Mouse (Mus musculus): Measurements from ENCODE around the gene Dnhd1. TPM values are rescaled to one million over a fixed set of nuclear protein-coding genes. Genes with fewer than 3 reads are reported as not detected.

Gene Dnhd1
- polyA plus RNA-seq, 1 experiment from 2014 or later = 1.4 TPM

GRCm38 (mm10) chr7:105621053-105621452, 29.6 kb upstream of the Dnhd1 start:
- Histone ChIP-seq H3K36me3 (ENCODE audit: control insufficient read depth, insufficient read depth, low read length) (peaks cover 9% of the 10 kb centered on the region), H3K4me1 (ENCODE audit: control insufficient read depth, insufficient read depth, low read length) (no peaks in the 10 kb centered on the region), H3K9ac (ENCODE audit: low read length) (no peak overlapping the region), H3K4me2 (ENCODE audit: low read depth, low read length) (no peak overlapping the region), H3K4me3 (replicated peaks; ENCODE audit: low read length) (no peak overlapping the region), H3K9me3 (replicated peaks; ENCODE audit: control insufficient read depth, low read length) (no peaks in the 10 kb centered on the region), H3K27me3 (ENCODE audit: control insufficient read depth, insufficient read depth, low read length) (no peaks in the 10 kb centered on the region), H3K27ac (ENCODE audit: low read length) (no peak overlapping the region)
- 67% methylated on average over 4 of the region's 4 CpGs for WGBS
- no peak for ATAC-seq (ENCODE audit: insufficient read depth, low FRiP score)

- no peaks in the 10 kb centered on the region for H3K9me3 ChIP-seq (replicated peaks; ENCODE audit: control insufficient read depth, low read length)
- H3K4me1 ChIP-seq (ENCODE audit: control insufficient read depth, insufficient read depth, low read length) = no peaks in the 10 kb centered on the region
- WGBS = 71% methylated on average over 8 of the region's 8 CpGs
- H3K4me3 ChIP-seq (replicated peaks; ENCODE audit: low read length) = no peak overlapping the region
- no peaks in the 10 kb centered on the region for H3K27me3 ChIP-seq (ENCODE audit: control insufficient read depth, insufficient read depth, low read length)
- no peak overlapping the region for H3K4me2 ChIP-seq (ENCODE audit: low read depth, low read length)
- H3K27ac ChIP-seq (ENCODE audit: low read length) = no peak overlapping the region
- peaks cover 9% of the 10 kb centered on the region for H3K36me3 ChIP-seq (ENCODE audit: control insufficient read depth, insufficient read depth, low read length)
- no peak for ATAC-seq (ENCODE audit: insufficient read depth, low FRiP score)
- H3K9ac ChIP-seq (ENCODE audit: low read length) = no peak overlapping the region
These were observed 28.9 kb upstream of the Dnhd1 start for GRCm38 (mm10) chr7:105621646-105622292.

GRCm38 (mm10) chr7:105625397-105625796, 25.2 kb upstream of the Dnhd1 start:
- no peak for ATAC-seq (ENCODE audit: insufficient read depth, low FRiP score)
- H3K27me3 ChIP-seq (ENCODE audit: control insufficient read depth, insufficient read depth, low read length) = no peaks in the 10 kb centered on the region
- peaks cover 3% of the 10 kb centered on the region; the same call in 1 of the 2 replicates for H3K36me3 ChIP-seq (ENCODE audit: control insufficient read depth, insufficient read depth, low read length)
- 82% methylated on average over 6 of the region's 6 CpGs for WGBS
- no peak overlapping the region for H3K9ac ChIP-seq (ENCODE audit: low read length)
- peaks cover 4% of the 10 kb centered on the region; the same call in 1 of the 2 replicates for H3K4me1 ChIP-seq (ENCODE audit: control insufficient read depth, insufficient read depth, low read length)
- no peak overlapping the region for H3K27ac ChIP-seq (ENCODE audit: low read length)
- H3K9me3 ChIP-seq (replicated peaks; ENCODE audit: control insufficient read depth, low read length) = no peaks in the 10 kb centered on the region
- no peak overlapping the region for H3K4me3 ChIP-seq (replicated peaks; ENCODE audit: low read length)
- no peak overlapping the region for H3K4me2 ChIP-seq (ENCODE audit: low read depth, low read length)

GRCm38 (mm10) chr7:105628633-105629032, 22.0 kb upstream of the Dnhd1 start:
- 19% methylated on average over 3 of the region's 3 CpGs for WGBS
- Histone ChIP-seq H3K27ac (ENCODE audit: low read length) (peak overlapping the region; percentile 19; the same call in 1 of the 2 replicates), H3K4me1 (ENCODE audit: control insufficient read depth, insufficient read depth, low read length) (peaks cover 11% of the 10 kb centered on the region; the same call in 1 of the 2 replicates)

DNA sequence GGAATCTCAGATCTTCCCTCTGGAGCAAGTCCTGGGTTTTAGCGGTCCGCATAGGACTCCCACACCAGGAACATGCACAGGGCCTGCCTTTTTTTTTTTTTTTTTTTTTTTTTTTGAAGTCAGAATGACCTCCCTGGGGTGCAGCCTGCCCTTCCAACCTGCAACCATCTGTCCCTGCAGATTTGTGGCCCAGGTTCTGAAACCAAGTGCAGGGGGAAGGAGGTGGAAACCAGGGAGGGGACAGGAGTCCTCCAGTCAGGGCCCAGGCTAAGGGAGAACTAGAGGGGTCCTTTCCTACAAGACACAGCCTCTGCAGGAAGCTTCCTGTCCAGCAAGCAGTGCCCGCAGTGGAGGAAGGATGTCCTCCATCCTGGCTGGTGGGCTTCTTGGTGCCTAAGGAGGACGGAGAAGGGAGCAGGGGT, 18.1 kb upstream of the Dnhd1 start:
- H3K36me3 ChIP-seq (ENCODE audit: control insufficient read depth, insufficient read depth, low read length) = no peaks in the 10 kb centered on the region
- H3K9me3 ChIP-seq (replicated peaks; ENCODE audit: control insufficient read depth, low read length) = no peaks in the 10 kb centered on the region
- no peaks in the 10 kb centered on the region for H3K27me3 ChIP-seq (ENCODE audit: control insufficient read depth, insufficient read depth, low read length)
- H3K4me3 ChIP-seq (replicated peaks; ENCODE audit: low read length) = peak overlapping the region; percentile 82
- peak overlapping the region; percentile 65 for H3K4me2 ChIP-seq (ENCODE audit: low read depth, low read length)
- WGBS = 18% methylated on average over 4 of the region's 4 CpGs
- peaks cover 11% of the 10 kb centered on the region for H3K4me1 ChIP-seq (ENCODE audit: control insufficient read depth, insufficient read depth, low read length)
- H3K9ac ChIP-seq (ENCODE audit: low read length) = peak overlapping the region; percentile 89
- ATAC-seq (ENCODE audit: insufficient read depth, low FRiP score) = no peak
- H3K27ac ChIP-seq (ENCODE audit: low read length) = no peak overlapping the region

More at GRCm38 (mm10) chr7:105628633-105629032, 22.0 kb upstream of the Dnhd1 start:
- H3K4me3 ChIP-seq (replicated peaks; ENCODE audit: low read length) = no peak overlapping the region
- H3K9me3 ChIP-seq (replicated peaks; ENCODE audit: control insufficient read depth, low read length) = no peaks in the 10 kb centered on the region
- H3K27me3 ChIP-seq (ENCODE audit: control insufficient read depth, insufficient read depth, low read length) = no peaks in the 10 kb centered on the region
- no peak overlapping the region for H3K4me2 ChIP-seq (ENCODE audit: low read depth, low read length)
- peak; percentile 50; the same call in 1 of the 2 replicates for ATAC-seq (ENCODE audit: insufficient read depth, low FRiP score)
- peaks cover 3% of the 10 kb centered on the region; the same call in 1 of the 2 replicates for H3K36me3 ChIP-seq (ENCODE audit: control insufficient read depth, insufficient read depth, low read length)
- no peak overlapping the region for H3K9ac ChIP-seq (ENCODE audit: low read length)

DNA sequence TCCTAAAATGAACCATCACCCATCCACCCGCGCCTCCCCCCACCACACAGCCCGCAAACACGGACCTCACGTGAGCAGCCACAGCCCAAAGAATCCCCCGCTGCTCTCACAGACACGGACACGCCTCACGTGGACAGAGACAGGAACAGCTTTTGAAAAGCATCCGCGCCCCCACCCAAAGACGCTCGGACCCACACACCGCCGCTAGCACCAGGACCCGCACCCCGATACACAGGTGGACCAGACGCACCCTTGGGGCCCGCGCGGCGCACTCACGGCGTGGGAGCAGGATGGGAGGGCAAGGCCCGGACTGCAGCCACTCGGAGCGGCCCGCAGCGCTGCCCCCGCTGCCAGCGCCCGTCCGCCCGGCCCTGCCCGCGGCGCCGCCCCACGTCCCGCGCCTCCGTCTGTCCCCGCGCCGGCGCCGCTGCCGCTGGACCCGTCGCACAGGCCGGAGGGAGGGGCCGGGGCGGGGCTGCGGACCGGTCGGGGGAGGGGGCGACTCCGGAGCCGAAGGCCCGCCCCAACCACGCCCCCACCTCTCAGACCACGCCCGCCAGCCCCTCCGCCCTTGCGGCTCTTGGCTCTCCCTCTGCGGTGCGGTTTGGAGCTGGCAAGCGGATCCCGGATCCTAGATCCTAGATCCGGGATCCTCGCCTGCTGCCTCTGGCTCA, 17.4 kb upstream of the Dnhd1 start, which contains the start of gene Trim3:
TSS of gene Trim3 (minus strand) at position 445 of the 674 bp plus-strand sequence.
- Histone ChIP-seq H3K36me3 (ENCODE audit: control insufficient read depth, insufficient read depth, low read length) (no peaks in the 10 kb centered on the region), H3K27ac (ENCODE audit: low read length) (peak within 1 kb of the TSS; percentile 60; the same call in 1 of the 2 replicates), H3K9me3 (replicated peaks; ENCODE audit: control insufficient read depth, low read length) (no peaks in the 10 kb centered on the region), H3K27me3 (ENCODE audit: control insufficient read depth, insufficient read depth, low read length) (no peaks in the 10 kb centered on the region), H3K4me2 (ENCODE audit: low read depth, low read length) (peak within 1 kb of the TSS; percentile 65), H3K4me3 (replicated peaks; ENCODE audit: low read length) (peak within 1 kb of the TSS; percentile 82), H3K9ac (ENCODE audit: low read length) (peak within 1 kb of the TSS; percentile 89), H3K4me1 (ENCODE audit: control insufficient read depth, insufficient read depth, low read length) (peaks cover 11% of the 10 kb centered on the region)
- ATAC-seq (ENCODE audit: insufficient read depth, low FRiP score) = peak; percentile 95
- under 1% methylated on average over 69 of the region's 71 CpGs for WGBS

DNA sequence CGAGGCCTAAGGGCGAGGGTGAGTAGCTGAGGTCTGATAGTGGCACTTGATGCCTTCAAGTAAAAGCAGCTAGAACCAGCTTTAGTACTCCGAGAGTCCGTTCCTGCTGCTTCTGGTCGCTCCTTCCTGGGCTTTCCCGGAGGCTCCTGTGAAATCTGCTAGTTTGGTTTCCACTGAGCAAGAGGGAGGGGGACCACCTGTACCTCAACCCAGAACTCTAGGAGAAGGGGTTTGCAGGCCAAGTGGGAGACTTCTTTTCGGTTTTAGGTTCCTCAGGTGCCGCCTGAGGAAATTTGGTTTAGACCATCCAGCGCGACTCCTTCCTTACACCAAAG, 16.9 kb upstream of the Dnhd1 start:
- H3K4me2 ChIP-seq (ENCODE audit: low read depth, low read length) = peak overlapping the region; percentile 65
- H3K27ac ChIP-seq (ENCODE audit: low read length) = peak overlapping the region; percentile 43; the same call in 1 of the 2 replicates
- H3K4me3 ChIP-seq (replicated peaks; ENCODE audit: low read length) = peak overlapping the region; percentile 82
- no peaks in the 10 kb centered on the region for H3K9me3 ChIP-seq (replicated peaks; ENCODE audit: control insufficient read depth, low read length)
- H3K36me3 ChIP-seq (ENCODE audit: control insufficient read depth, insufficient read depth, low read length) = no peaks in the 10 kb centered on the region
- peak overlapping the region; percentile 89 for H3K9ac ChIP-seq (ENCODE audit: low read length)
- peaks cover 10% of the 10 kb centered on the region for H3K4me1 ChIP-seq (ENCODE audit: control insufficient read depth, insufficient read depth, low read length)
- H3K27me3 ChIP-seq (ENCODE audit: control insufficient read depth, insufficient read depth, low read length) = no peaks in the 10 kb centered on the region
- no peak; the same call in 1 of the 2 replicates for ATAC-seq (ENCODE audit: insufficient read depth, low FRiP score)
- 6% methylated on average over 10 of the region's 10 CpGs for WGBS

DNA sequence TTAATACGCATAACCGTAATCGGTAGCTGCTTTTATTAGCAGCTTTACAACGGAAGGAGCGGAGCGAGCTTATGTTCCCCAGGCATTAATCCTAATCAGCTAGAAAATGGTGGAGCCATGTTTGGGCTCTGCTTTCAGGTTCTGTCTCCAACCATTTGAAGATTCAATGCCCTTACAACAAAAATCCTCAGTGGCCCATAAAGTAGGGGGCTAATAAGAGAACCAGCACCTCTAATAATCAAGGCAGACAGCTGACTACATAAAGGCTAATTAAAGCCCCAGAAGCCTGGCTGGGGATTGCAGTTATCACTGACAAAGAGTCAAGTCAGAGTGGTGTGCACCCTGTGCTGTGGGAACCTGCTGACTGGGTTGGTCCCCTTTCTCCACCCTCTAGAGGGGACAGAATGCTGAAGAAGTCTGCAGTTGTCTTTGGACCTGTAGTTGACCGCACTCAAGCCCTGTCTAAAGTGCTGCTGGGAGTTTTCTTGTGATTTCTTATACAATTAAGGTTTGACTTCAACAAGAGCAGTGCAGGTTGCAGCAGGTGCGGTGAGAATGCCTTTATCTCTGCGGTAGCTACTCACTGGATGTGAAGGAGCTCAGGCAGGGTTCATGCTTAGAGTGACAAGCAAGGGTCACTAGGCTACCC, 16.2 kb upstream of the Dnhd1 start:
- Histone ChIP-seq H3K9ac (ENCODE audit: low read length) (no peak overlapping the region), H3K4me3 (replicated peaks; ENCODE audit: low read length) (peak overlapping the region; percentile 82)

GRCm38 (mm10) chr7:105635726-105636125, 14.9 kb upstream of the Dnhd1 start:
- Histone ChIP-seq H3K4me2 (ENCODE audit: low read depth, low read length) (no peak overlapping the region), H3K36me3 (ENCODE audit: control insufficient read depth, insufficient read depth, low read length) (no peaks in the 10 kb centered on the region), H3K4me1 (ENCODE audit: control insufficient read depth, insufficient read depth, low read length) (peaks cover 14% of the 10 kb centered on the region), H3K9ac (ENCODE audit: low read length) (peak overlapping the region; percentile 30; the same call in 1 of the 2 replicates), H3K4me3 (replicated peaks; ENCODE audit: low read length) (no peak overlapping the region), H3K9me3 (replicated peaks; ENCODE audit: control insufficient read depth, low read length) (no peaks in the 10 kb centered on the region), H3K27me3 (ENCODE audit: control insufficient read depth, insufficient read depth, low read length) (no peaks in the 10 kb centered on the region), H3K27ac (ENCODE audit: low read length) (no peak overlapping the region)
- 87% methylated on average over 2 of the region's 2 CpGs for WGBS
- ATAC-seq (ENCODE audit: insufficient read depth, low FRiP score) = no peak

More for the DNA sequence above, 16.2 kb upstream of the Dnhd1 start:
- Histone ChIP-seq H3K4me2 (ENCODE audit: low read depth, low read length) (peak overlapping the region; percentile 65), H3K36me3 (ENCODE audit: control insufficient read depth, insufficient read depth, low read length) (no peaks in the 10 kb centered on the region), H3K4me1 (ENCODE audit: control insufficient read depth, insufficient read depth, low read length) (peaks cover 10% of the 10 kb centered on the region), H3K9me3 (replicated peaks; ENCODE audit: control insufficient read depth, low read length) (no peaks in the 10 kb centered on the region), H3K27ac (ENCODE audit: low read length) (no peak overlapping the region; the same call in 1 of the 2 replicates), H3K27me3 (ENCODE audit: control insufficient read depth, insufficient read depth, low read length) (no peaks in the 10 kb centered on the region)
- WGBS = 49% methylated on average over 9 of the region's 9 CpGs
- ATAC-seq (ENCODE audit: insufficient read depth, low FRiP score) = no peak

All from stomach, embryonic 16.5 days (tissue).